Mouse (Mus musculus) urinary bladder, postnatal 36 days (tissue): ENCODE data around the gene Wnt7b.
A peak's percentile ranks its signal among the peaks of the same experiment; 100 is the strongest.

Experiments
- DNase-seq, 2 experiments: peaks; one replicate each; pipeline ENCODE4 v3.0.0; 2022; ENCODE audit warnings: low spot score in 2 of 2, mixed read lengths in 1 of 2

Wnt7b gene

GRCm38 (mm10) chr15:85582356-85582910 is at the start of gene Wnt7b:
Gene Wnt7b (minus strand): TSS chr15:85582473.
- DNase-seq = no peak

- DNase-seq = no peak
Measured at GRCm38 (mm10) chr15:85631591-85631990, 49.3 kb upstream of the Wnt7b start.

GRCm38 (mm10) chr15:85629924-85630545 is 47.8 kb upstream of the Wnt7b start:
- DNase-seq = peak in 1 of 2 experiments; percentile 71

GRCm38 (mm10) chr15:85625666-85626279 is 43.5 kb upstream of the Wnt7b start:
- DNase-seq = no peak

GRCm38 (mm10) chr15:85622213-85622612 is 39.9 kb upstream of the Wnt7b start:
- no peak for DNase-seq

GRCm38 (mm10) chr15:85615537-85616100 is 33.3 kb upstream of the Wnt7b start:
- DNase-seq = peak in 1 of 2 experiments; percentile 52

GRCm38 (mm10) chr15:85615075-85615474 is 32.8 kb upstream of the Wnt7b start:
- peak; percentile 81 to 85 for DNase-seq

- DNase-seq = peak; percentile 72 to 82
Measured at GRCm38 (mm10) chr15:85613358-85614266, 31.3 kb upstream of the Wnt7b start.

GRCm38 (mm10) chr15:85612660-85613357 is 30.5 kb upstream of the Wnt7b start:
- DNase-seq = peak in 1 of 2 experiments; percentile 54

- DNase-seq = peak; percentile 44 to 67
Measured at GRCm38 (mm10) chr15:85611701-85612520, 29.6 kb upstream of the Wnt7b start.

GRCm38 (mm10) chr15:85610618-85611218 is 28.4 kb upstream of the Wnt7b start:
- DNase-seq = peak; percentile 75 to 90

- no peak for DNase-seq
Measured at GRCm38 (mm10) chr15:85610120-85610519, 27.8 kb upstream of the Wnt7b start.

GRCm38 (mm10) chr15:85609266-85610004 is 27.2 kb upstream of the Wnt7b start:
- no peak for DNase-seq

- peak in 1 of 2 experiments; percentile 46 for DNase-seq
Measured at GRCm38 (mm10) chr15:85605962-85606610, 23.8 kb upstream of the Wnt7b start.

- no peak for DNase-seq
Measured at GRCm38 (mm10) chr15:85604938-85605337, 22.7 kb upstream of the Wnt7b start.

GRCm38 (mm10) chr15:85604507-85604906 is 22.2 kb upstream of the Wnt7b start:
- no peak for DNase-seq

GRCm38 (mm10) chr15:85603422-85603821 is 21.1 kb upstream of the Wnt7b start:
- DNase-seq = peak in 1 of 2 experiments; percentile 71

GRCm38 (mm10) chr15:85602733-85603132 is 20.5 kb upstream of the Wnt7b start:
- no peak for DNase-seq

- no peak for DNase-seq
Measured at GRCm38 (mm10) chr15:85602021-85602420, 19.7 kb upstream of the Wnt7b start.
